Mouse (Mus musculus): ENCODE measurements around the gene Sema4c. TPM values are rescaled to one million over a fixed set of nuclear protein-coding genes. Genes with fewer than 3 reads are reported as not detected.

The Sema4c gene
- polyA plus RNA-seq, 1 experiment from 2014 or later, result 2.0 TPM

- H3K27me3 ChIP-seq (ENCODE audit: insufficient read depth, low read length), result 0 out of 2 replicates have a peak, but pooled peaks cover 2% of the 10 kb centered on the region
- H3K36me3 ChIP-seq (replicated peaks; ENCODE audit: insufficient read depth, low read length), result no peaks in the 10 kb centered on the region
- no peak overlapping the region for H3K9ac ChIP-seq (replicated peaks)
- WGBS (ENCODE audit: insufficient replicate concordance), result 79% methylated on average over 8 of the region's 8 CpGs
- no peak overlapping the region for H3K4me2 ChIP-seq (ENCODE audit: low read depth, low read length)
- TF ChIP-seq CTCF (IDR thresholded peaks at IDR 0.05; ENCODE audit: low read depth) (no peak), EP300 (IDR thresholded peaks at IDR 0.05; ENCODE audit: low read depth) (no peak)
- DNase-seq (no peak), ATAC-seq (no peak)
- peaks cover 18% of the 10 kb centered on the region for H3K4me1 ChIP-seq (ENCODE audit: insufficient read depth)
- no peaks in the 10 kb centered on the region for H3K9me3 ChIP-seq (ENCODE audit: low read length)
- no peak overlapping the region for H3K4me3 ChIP-seq (ENCODE audit: low read depth, low read length)
- H3K27ac ChIP-seq (ENCODE audit: low read depth), result peak overlapping the region; percentile 12; the same call in 1 of the 2 replicates
These were observed 15.4 kb upstream of the Sema4c start for GRCm38 (mm10) chr1:36573524-36573923.

GRCm38 (mm10) chr1:36572709-36573108 lies 14.6 kb upstream of the Sema4c start:
- Histone ChIP-seq H3K27ac (ENCODE audit: low read depth) (peak overlapping the region; percentile 74; the same call in 1 of the 2 replicates), H3K27me3 (ENCODE audit: insufficient read depth, low read length) (no peaks in the 10 kb centered on the region), H3K4me1 (ENCODE audit: insufficient read depth) (peaks cover 18% of the 10 kb centered on the region), H3K36me3 (replicated peaks; ENCODE audit: insufficient read depth, low read length) (no peaks in the 10 kb centered on the region), H3K4me3 (ENCODE audit: low read depth, low read length) (no peak overlapping the region), H3K9me3 (ENCODE audit: low read length) (no peaks in the 10 kb centered on the region), H3K9ac (replicated peaks) (no peak overlapping the region), H3K4me2 (ENCODE audit: low read depth, low read length) (no peak overlapping the region)
- DNase-seq, result no peak
- no peak for ATAC-seq
- 67% methylated on average over 1 of the region's 1 CpGs for WGBS (ENCODE audit: insufficient replicate concordance)
- TF ChIP-seq EP300 (IDR thresholded peaks at IDR 0.05; ENCODE audit: low read depth) (no peak), CTCF (IDR thresholded peaks at IDR 0.05; ENCODE audit: low read depth) (no peak)

GRCm38 (mm10) chr1:36572140-36572700 lies 14.1 kb upstream of the Sema4c start:
- Histone ChIP-seq H3K4me2 (ENCODE audit: low read depth, low read length) (no peak overlapping the region), H3K4me3 (ENCODE audit: low read depth, low read length) (no peak overlapping the region), H3K4me1 (ENCODE audit: insufficient read depth) (peaks cover 18% of the 10 kb centered on the region), H3K36me3 (replicated peaks; ENCODE audit: insufficient read depth, low read length) (no peaks in the 10 kb centered on the region), H3K9me3 (ENCODE audit: low read length) (no peaks in the 10 kb centered on the region), H3K9ac (replicated peaks) (no peak overlapping the region), H3K27ac (ENCODE audit: low read depth) (peak overlapping the region; percentile 74; the same call in 1 of the 2 replicates), H3K27me3 (ENCODE audit: insufficient read depth, low read length) (no peaks in the 10 kb centered on the region)
- DNase-seq (no peak), ATAC-seq (peak; percentile 2; the same call in 1 of the 2 replicates)
- TF ChIP-seq CTCF (IDR thresholded peaks at IDR 0.05; ENCODE audit: low read depth), result no peak
- no peak for TF ChIP-seq EP300 (IDR thresholded peaks at IDR 0.05; ENCODE audit: low read depth)
- WGBS (ENCODE audit: insufficient replicate concordance), result 73% methylated on average over 2 of the region's 2 CpGs

- TF ChIP-seq EP300 (IDR thresholded peaks at IDR 0.05; ENCODE audit: low read depth) (peak; percentile 63), CTCF (IDR thresholded peaks at IDR 0.05; ENCODE audit: low read depth) (no peak)
- H3K4me2 ChIP-seq (ENCODE audit: low read depth, low read length), result no peak overlapping the region
- DNase-seq (peak; percentile 64), ATAC-seq (peak; percentile 78)
- no peaks in the 10 kb centered on the region for H3K36me3 ChIP-seq (replicated peaks; ENCODE audit: insufficient read depth, low read length)
- H3K9me3 ChIP-seq (ENCODE audit: low read length), result no peaks in the 10 kb centered on the region
- 25% methylated on average over 6 of the region's 6 CpGs for WGBS (ENCODE audit: insufficient replicate concordance)
- H3K4me1 ChIP-seq (ENCODE audit: insufficient read depth), result peaks cover 18% of the 10 kb centered on the region
- H3K4me3 ChIP-seq (ENCODE audit: low read depth, low read length), result no peak overlapping the region
- no peak overlapping the region for H3K9ac ChIP-seq (replicated peaks)
- H3K27ac ChIP-seq (ENCODE audit: low read depth), result peak overlapping the region; percentile 74; the same call in 1 of the 2 replicates
- no peaks in the 10 kb centered on the region for H3K27me3 ChIP-seq (ENCODE audit: insufficient read depth, low read length)
These were observed 13.5 kb upstream of the Sema4c start for GRCm38 (mm10) chr1:36571627-36572026.

GRCm38 (mm10) chr1:36570320-36570719 lies 12.2 kb upstream of the Sema4c start:
- WGBS (ENCODE audit: insufficient replicate concordance), result 82% methylated on average over 5 of the region's 5 CpGs
- H3K27me3 ChIP-seq (ENCODE audit: insufficient read depth, low read length), result no peaks in the 10 kb centered on the region
- ATAC-seq, result no peak
- H3K9me3 ChIP-seq (ENCODE audit: low read length), result no peaks in the 10 kb centered on the region
- peak overlapping the region; percentile 55; the same call in 1 of the 2 replicates for H3K27ac ChIP-seq (ENCODE audit: low read depth)
- DNase-seq, result no peak
- H3K4me1 ChIP-seq (ENCODE audit: insufficient read depth), result peaks cover 10% of the 10 kb centered on the region; the same call in 1 of the 2 replicates
- no peak for TF ChIP-seq EP300 (IDR thresholded peaks at IDR 0.05; ENCODE audit: low read depth)
- no peak for TF ChIP-seq CTCF (IDR thresholded peaks at IDR 0.05; ENCODE audit: low read depth)
- H3K9ac ChIP-seq (replicated peaks), result no peak overlapping the region
- no peak overlapping the region for H3K4me3 ChIP-seq (ENCODE audit: low read depth, low read length)
- no peaks in the 10 kb centered on the region for H3K36me3 ChIP-seq (replicated peaks; ENCODE audit: insufficient read depth, low read length)
- no peak overlapping the region for H3K4me2 ChIP-seq (ENCODE audit: low read depth, low read length)

GRCm38 (mm10) chr1:36569694-36570276 lies 11.6 kb upstream of the Sema4c start:
- DNase-seq (no peak), ATAC-seq (no peak)
- Histone ChIP-seq H3K4me1 (ENCODE audit: insufficient read depth) (peaks cover 9% of the 10 kb centered on the region; the same call in 1 of the 2 replicates), H3K27me3 (ENCODE audit: insufficient read depth, low read length) (no peaks in the 10 kb centered on the region), H3K4me2 (ENCODE audit: low read depth, low read length) (no peak overlapping the region), H3K4me3 (ENCODE audit: low read depth, low read length) (no peak overlapping the region), H3K27ac (ENCODE audit: low read depth) (peak overlapping the region; percentile 55; the same call in 1 of the 2 replicates), H3K9me3 (ENCODE audit: low read length) (no peaks in the 10 kb centered on the region), H3K36me3 (replicated peaks; ENCODE audit: insufficient read depth, low read length) (no peaks in the 10 kb centered on the region), H3K9ac (replicated peaks) (no peak overlapping the region)
- WGBS (ENCODE audit: insufficient replicate concordance), result 38% methylated on average over 7 of the region's 7 CpGs
- TF ChIP-seq EP300 (IDR thresholded peaks at IDR 0.05; ENCODE audit: low read depth) (no peak), CTCF (IDR thresholded peaks at IDR 0.05; ENCODE audit: low read depth) (no peak)

Measured in liver, postnatal 0 days (tissue).